Mouse (Mus musculus) embryonic facial prominence, embryonic 13.5 days (tissue): Measurements from ENCODE around the gene Slc25a30. TPM values are rescaled to one million over a fixed set of nuclear protein-coding genes. Genes with fewer than 3 reads are reported as not detected.

Experiments
- polyA plus RNA-seq: library from polyadenylated mRNA; unstranded; fragments of >200 nt; fragmentation: Nextera tagmentation; extraction: Ambion mirVana; gene quantifications from 2 replicates; pipeline ENCODE4 v1.2.1, GENCODE M21; 2015

Gene Slc25a30
- polyA plus RNA-seq, 1 experiment from 2014 or later = 4.8 TPM

Other genes with a start within 250 kb of the Slc25a30 start
- not detected in 2 replicates for gene Spert, start 193.9 kb downstream of the Slc25a30 start, polyA plus RNA-seq
- not detected in 2 replicates for gene Erich6b, start 144.8 kb downstream of the Slc25a30 start, polyA plus RNA-seq
- 20.2 and 23.1 TPM in 2 replicates for gene Cog3, start 32.5 kb downstream of the Slc25a30 start, polyA plus RNA-seq
- 1,146 and 1,171 TPM in 2 replicates for gene Tpt1, start 58.1 kb upstream of the Slc25a30 start, polyA plus RNA-seq
- 1.2 and 1.6 TPM in 2 replicates for gene Kctd4, start 168.0 kb upstream of the Slc25a30 start, polyA plus RNA-seq
- 39.0 and 39.4 TPM in 2 replicates for gene Gtf2f2, start 223.8 kb upstream of the Slc25a30 start, polyA plus RNA-seq